Mouse (Mus musculus) gastrocnemius, adult 8-10 months (tissue): Measurements from ENCODE around the gene Rab11fip4. TPM values are rescaled to one million over a fixed set of nuclear protein-coding genes. Genes with fewer than 3 reads are reported as not detected.
A peak's percentile ranks its signal among the peaks of the same experiment; 100 is the strongest.

Experiments used
- DNase-seq, 2 experiments: peaks; one replicate each; pipeline ENCODE4 v3.0.0; 2022; ENCODE audit warnings: low spot score in 2 of 2
- total RNA-seq, 4 experiments: library from RNA; stranded (reverse); gene quantifications; 2 replicates each; pipeline ENCODE4 v1.2.4; 2022

Rab11fip4 gene
- total RNA-seq, 4 experiments from 2014 or later: 0.10 to 0.81 (median 0.28) TPM

- no peak for DNase-seq
Measured at GRCm38 (mm10) chr11:79613711-79614110, 22.7 kb downstream of the Rab11fip4 start.

- DNase-seq: no peak
Measured at GRCm38 (mm10) chr11:79614880-79615279, 23.9 kb downstream of the Rab11fip4 start.

- no peak for DNase-seq
Measured at GRCm38 (mm10) chr11:79615871-79616270, 24.9 kb downstream of the Rab11fip4 start.

GRCm38 (mm10) chr11:79617991-79618390 lies 27.0 kb downstream of the Rab11fip4 start:
- no peak for DNase-seq

GRCm38 (mm10) chr11:79623029-79623428 lies 32.0 kb downstream of the Rab11fip4 start:
- no peak for DNase-seq

- peak; percentile 29 to 62 for DNase-seq
Measured at GRCm38 (mm10) chr11:79624801-79625302, 33.8 kb downstream of the Rab11fip4 start.

GRCm38 (mm10) chr11:79628716-79629115 lies 37.7 kb downstream of the Rab11fip4 start:
- DNase-seq: no peak

GRCm38 (mm10) chr11:79629752-79630374 lies 38.9 kb downstream of the Rab11fip4 start:
- DNase-seq: no peak

GRCm38 (mm10) chr11:79630521-79630920 lies 39.5 kb downstream of the Rab11fip4 start:
- DNase-seq: no peak

GRCm38 (mm10) chr11:79633366-79633765 lies 42.4 kb downstream of the Rab11fip4 start:
- no peak for DNase-seq

GRCm38 (mm10) chr11:79635661-79636449 lies 44.8 kb downstream of the Rab11fip4 start:
- DNase-seq: no peak

GRCm38 (mm10) chr11:79636481-79636880 lies 45.5 kb downstream of the Rab11fip4 start:
- DNase-seq: no peak

- no peak for DNase-seq
Measured at GRCm38 (mm10) chr11:79638691-79639090, 47.7 kb downstream of the Rab11fip4 start.

GRCm38 (mm10) chr11:79640940-79641733 lies 50.1 kb downstream of the Rab11fip4 start:
- no peak for DNase-seq

- no peak for DNase-seq
Measured at GRCm38 (mm10) chr11:79643730-79644129, 52.7 kb downstream of the Rab11fip4 start.

GRCm38 (mm10) chr11:79644717-79645191 lies 53.7 kb downstream of the Rab11fip4 start:
- DNase-seq: peak in 1 of 2 experiments; percentile 36

- no peak for DNase-seq
Measured at GRCm38 (mm10) chr11:79646026-79646425, 55.0 kb downstream of the Rab11fip4 start.

- no peak for DNase-seq
Measured at GRCm38 (mm10) chr11:79646467-79647070, 55.6 kb downstream of the Rab11fip4 start.

- DNase-seq: no peak
Measured at GRCm38 (mm10) chr11:79647071-79647501, 56.1 kb downstream of the Rab11fip4 start.

- no peak for DNase-seq
Measured at GRCm38 (mm10) chr11:79650359-79650835, 59.4 kb downstream of the Rab11fip4 start.

GRCm38 (mm10) chr11:79652257-79652656 lies 61.2 kb downstream of the Rab11fip4 start:
- no peak for DNase-seq
